Mouse (Mus musculus): Measurements from ENCODE around the gene Slc25a17. TPM values are rescaled to one million over a fixed set of nuclear protein-coding genes. Genes with fewer than 3 reads are reported as not detected.

The Slc25a17 gene
- total RNA-seq, 2 experiments from 2014 or later, result 39.8 to 44.0 TPM

DNA sequence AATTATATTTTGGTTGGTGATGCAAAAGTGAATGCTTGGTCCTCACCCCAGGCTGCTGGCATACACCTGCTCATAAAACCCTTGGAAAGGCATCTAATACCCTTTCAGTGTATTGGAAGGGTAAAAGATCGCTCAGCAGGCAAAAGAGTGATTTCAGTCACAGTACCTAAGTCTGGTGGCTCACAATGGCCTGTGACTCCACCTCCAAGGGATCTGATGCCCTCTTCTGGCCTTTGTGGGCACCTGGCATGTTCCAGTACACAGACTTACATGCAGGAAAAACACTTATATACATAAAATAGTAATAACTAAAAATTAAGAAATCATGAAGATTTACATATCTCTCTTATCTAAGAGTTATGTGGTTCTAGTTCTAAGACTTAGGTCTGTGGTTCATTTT lies 8.0 kb downstream of the Slc25a17 start:
- DNase-seq, result no peak

DNA sequence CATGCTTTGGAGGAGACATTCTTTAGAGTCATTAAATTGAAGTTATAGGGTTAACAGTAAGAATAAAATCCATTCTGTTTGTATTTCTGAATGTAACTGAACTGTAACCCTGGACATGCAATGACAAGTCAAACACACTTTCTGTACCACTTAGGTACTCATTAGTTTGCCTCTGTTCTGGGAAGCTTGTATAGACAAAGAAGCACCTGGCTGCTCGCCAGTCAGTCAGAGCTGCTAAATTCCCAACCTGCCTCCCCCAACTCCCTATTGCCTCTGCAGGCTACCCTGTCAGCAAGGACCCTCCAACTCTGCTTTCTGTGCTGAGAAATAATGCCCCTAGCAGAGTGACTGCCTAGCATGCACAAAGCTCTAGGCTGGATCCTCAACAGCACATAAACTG lies 10.2 kb downstream of the Slc25a17 start:
- DNase-seq, result no peak

DNA sequence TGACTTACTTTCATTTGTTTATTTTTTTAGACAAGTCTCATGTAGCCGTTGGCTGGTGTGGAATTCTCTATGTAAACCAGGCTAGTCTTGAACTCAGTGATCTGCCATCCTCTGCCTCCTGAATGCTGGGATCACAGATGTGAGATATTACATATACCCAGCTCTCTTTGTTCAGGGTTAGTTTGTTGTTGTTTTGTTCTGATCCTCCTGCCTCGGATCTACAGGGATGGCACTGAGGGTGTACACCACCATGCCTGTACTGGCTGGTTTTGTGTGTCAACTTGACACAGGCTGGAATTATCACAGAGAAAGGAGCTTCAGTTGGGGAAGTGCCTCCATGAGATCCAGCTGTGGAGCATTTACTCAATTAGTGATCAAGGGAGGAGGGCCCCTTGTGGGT lies 12.2 kb downstream of the Slc25a17 start:
- no peak for DNase-seq

DNA sequence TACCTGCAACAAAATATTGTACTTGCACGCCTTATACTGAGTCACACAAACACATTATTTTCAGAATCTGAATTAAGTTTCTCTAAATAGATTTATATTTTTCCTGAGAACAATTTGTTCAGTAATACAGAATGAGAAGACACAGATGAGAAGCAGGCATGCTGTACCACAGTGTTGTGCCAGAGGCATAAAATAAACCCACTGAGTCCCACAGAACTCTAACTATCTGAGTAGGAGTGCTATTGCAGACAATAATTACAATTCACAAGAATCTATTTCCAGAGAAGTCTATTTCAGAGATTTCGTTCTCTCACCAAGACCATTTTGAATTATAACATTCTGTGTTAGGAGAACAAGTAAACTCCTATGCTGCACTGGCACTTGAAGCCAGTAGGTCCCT lies 13.1 kb downstream of the Slc25a17 start:
- no peak for DNase-seq

DNA sequence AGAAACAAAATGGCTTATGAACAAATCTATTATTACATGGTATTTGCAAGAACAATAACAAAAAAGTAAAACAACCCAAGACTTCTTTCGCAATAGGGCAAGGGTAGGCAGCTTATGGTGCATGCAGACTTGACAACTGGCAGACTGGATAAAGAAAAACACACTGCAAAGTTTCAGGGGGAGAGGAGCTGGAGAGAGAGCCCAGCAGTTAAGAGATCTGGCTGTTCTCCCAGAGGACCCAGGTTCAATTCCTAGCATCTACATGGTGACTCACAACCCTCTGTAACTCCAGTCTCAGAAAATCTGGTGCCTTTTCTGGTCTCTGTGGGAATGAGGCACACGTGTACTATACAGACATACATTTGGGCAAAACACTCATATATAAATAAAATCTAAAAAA lies 19.2 kb downstream of the Slc25a17 start:
- DNase-seq, result no peak

DNA sequence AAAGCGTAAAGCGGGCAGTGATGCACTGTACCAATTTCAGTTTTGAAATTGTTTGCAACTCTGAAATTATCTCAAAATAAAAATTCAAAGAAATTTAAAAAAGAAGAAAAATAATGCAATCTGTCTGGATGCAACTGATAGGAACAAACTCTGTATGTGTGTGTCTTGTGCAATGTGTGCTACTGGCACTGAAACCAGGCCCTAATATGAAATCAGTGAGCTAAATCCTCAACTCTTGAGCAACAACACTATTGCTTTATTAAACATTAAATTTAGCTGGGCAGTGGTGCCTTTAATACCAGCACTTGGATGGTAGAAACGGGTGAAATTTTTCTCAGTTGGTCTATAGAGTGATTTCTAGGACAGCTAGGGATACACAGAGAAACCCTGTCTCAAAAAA lies 21.5 kb downstream of the Slc25a17 start:
- no peak for DNase-seq

DNA sequence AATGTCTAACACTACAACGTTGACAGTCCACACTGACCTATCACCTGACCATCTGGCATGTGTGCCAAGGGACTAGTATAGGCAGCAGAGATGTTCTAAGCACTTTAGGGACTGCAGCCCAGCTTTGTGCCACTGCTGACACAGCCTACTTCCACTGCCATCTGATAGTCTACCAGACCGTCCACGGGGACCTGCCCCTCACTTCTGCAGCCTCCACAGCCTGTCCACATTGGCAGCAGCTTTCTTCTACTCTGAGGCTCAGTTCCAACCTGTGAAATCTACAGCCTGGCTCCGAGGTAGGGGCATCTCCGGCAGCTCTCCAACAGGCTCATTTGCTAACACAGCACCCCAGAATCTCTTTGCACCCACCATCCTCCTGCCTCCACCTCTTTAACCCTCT lies 24.1 kb downstream of the Slc25a17 start:
- no peak for DNase-seq

DNA sequence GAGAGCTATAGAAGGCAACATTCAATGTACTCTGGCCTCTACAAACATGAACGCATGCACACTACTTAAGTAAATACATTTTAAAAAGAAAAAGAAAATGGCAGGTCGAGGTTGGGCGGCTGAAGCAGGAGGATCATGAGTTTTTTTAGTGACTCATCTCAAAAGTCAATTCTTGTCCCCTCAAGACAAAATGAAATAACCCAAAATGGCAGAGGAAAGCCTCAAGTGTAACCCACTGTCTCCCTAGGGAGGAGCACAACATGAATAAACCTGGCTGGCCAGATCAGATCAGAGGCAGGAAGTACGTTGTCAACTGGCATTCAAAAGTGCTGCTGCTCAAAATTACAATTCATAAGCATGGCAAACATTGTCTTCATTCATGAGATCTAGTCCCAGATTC lies 28.1 kb downstream of the Slc25a17 start:
- DNase-seq, result no peak

DNA sequence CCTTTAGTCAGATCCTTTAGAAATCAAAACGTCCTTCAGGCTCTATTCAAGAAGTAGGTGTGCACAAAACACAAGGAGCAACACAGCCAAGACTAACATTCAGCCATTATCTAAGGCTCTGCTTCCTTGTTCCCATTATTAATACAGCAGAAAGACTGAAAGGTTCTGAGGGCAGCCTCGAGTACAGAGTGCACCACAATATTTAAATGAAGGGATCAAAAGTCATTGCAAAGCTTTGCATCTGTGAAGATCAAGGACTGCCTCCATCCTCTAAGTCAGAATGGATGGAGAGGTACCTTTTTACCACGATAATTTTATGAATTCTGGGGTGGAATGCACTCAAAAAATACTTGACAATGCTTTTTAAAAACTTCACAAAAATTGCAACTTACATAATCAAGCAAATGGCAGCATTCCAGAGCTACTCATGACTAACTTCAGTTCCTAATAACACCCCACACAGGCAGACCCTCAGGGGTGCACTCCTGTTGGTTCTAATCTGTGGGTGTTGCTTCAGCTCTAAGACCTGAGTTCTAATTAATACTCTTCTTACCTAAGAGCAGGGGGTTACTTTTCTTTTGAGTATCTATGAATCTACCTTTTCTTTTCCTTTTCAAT lies 29.7 kb downstream of the Slc25a17 start:
- DNase-seq, result no peak

DNA sequence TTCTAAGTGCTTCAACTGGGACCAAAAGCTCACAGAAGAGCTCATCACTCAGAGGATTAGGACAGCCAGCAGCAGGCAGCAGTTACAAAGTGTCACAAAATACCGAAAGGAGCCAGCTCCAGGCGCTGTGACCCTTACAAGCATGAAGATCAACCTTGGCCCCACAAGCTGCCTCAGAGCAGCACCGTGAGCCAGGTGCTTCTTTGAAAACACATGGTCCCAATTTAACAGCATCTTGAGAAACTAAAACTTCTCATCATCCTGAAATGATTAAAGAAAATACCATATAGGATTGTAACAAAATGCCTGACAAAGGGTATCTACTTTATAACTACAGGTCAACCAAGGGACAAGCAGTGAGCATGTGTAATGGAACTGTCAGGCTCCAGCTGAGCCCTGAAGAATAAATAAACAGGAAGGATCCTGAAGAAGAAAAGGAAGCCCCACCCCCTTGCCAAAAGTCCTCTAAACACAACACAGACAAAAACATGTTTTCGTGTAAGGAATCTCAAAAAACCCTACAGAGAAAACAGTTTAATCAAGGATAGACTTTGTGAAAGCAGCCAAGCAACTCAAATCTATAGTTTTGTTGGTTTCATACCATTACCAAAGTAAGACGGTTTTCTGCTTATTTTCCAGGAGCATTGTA lies 30.8 kb downstream of the Slc25a17 start:
- no peak for DNase-seq

DNA sequence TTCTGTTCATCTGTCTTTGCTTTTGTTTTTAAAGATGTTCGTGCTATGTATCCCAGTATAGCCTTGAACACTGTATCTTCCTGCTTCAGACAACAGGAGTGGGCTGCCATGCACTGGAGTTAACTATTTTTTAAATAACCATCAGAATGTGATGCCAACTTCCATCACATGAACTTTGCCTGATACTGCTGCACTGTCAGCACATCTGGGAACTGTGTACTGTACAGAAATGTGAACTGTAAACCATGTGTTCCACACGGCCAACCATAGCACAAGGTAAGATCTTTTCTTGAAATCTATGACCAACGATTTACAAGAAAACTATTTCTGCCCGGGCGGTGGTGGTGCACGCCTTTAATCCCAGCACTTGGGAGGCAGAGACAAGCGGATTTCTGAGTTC lies 33.1 kb downstream of the Slc25a17 start:
- no peak for DNase-seq

DNA sequence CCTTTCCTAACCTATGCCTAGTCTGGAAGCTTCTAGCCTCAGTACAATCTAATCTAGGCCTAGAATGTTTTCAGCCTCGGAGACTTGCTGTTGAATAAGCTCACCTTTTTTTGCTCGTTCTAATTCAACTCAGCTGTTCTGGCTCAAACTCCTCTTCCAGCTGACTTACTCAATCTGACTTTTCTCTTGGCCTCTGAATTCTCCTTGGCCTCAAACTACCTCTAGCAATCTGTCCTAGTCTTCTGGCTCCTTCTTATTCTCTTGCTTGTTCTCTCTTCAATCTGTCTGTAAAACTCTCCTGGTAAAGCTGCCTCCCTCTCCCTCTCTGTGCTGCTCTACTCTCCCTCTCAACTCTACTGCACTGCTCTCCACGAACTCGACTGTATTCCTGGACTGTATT lies 35.6 kb downstream of the Slc25a17 start:
- DNase-seq, result no peak

DNA sequence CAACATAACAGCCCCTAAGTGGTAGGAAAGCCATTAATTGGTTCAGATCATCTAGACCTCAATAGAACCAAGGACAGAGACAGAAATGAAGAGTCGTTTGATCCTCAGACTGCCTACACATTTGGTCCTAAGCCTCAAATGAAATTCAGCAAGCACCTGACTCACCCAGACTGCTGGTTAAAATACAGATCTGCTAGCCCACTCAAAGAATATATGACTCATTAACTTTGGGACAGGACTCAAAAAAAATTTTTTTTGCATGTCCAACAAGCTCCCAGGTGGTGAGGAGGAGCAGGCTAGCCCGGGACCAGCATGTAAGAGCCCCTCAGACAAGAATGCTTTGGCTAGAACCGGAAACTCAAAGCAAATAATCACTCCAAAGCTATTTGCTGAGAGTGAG lies 40.5 kb downstream of the Slc25a17 start:
- no peak for DNase-seq

DNA sequence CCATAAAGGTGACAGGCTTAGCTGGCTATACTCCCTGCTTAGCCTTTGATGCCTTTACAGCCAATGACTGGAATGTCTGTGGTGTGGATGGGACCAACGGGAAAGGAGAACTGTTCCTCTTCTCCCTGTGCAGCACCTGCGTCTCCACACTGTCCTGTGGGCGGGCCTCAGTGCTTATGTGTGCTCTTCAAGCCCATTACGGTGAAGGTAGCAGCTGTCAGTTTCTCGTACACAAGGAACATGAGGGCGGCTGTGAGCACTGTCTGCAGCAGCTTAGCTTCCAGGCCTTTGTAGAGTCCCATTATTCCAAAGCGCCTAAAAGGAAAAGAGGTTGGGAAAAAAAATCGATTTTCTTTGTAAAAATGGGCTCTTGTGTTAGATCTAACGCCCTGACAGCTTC lies 41.1 kb downstream of the Slc25a17 start:
- no peak for DNase-seq

DNA sequence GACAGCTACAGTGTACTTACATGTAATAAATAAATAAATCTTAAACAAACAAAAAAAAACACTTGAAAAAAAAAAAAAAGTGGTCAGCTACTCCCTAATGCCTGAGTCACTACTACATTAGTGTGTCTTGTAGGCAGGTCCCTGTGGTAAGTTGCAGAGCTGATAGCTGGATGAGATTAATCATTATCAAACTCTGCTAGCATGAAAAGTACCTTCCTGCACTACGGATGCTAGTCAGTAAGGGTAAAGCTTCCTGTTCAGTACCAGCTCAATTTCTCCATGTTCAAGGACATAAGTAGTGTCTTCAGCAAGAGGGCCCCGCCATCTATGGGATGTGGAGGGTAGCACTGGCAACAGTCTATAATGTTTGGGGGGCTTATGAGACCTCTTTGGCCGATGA lies 46.7 kb downstream of the Slc25a17 start:
- no peak for DNase-seq

DNA sequence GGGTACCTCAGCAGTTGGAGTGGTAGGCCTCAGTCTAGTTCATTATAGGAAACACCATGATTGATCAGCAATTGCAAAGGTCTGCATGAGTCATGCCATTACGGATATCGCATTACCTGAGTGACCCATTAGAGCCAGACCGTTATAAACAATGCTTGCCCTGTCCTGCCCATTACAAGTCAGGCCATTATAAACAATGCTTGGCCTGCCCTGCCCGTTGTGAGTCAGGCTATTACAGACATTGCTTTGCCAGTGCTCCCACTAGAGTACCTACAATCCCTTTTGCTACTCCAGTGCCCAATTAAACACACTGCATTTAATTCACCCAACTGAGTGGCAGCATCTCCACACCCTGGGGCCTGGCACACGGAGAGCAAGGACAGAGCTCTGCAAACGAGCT lies 49.6 kb downstream of the Slc25a17 start:
- no peak for DNase-seq

DNA sequence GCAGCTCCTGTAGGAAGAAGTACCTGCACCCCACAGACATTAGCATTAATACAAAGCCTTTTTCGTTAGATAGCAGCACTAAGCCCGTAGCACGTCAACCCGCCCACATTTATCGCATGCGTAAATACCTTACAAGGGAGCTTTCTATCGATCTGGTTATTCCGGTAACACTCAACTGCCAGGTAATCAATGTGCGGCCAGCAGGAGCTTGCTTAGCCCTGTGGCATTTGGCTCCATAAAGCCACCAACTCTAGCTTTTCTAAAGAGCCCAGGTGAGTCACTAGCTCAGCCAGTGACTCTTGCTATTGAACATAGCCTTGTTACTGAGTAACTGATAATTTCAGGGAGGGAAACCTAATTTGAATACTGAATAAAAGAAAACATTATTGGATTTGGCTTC lies 50.3 kb downstream of the Slc25a17 start:
- DNase-seq, result no peak

DNA sequence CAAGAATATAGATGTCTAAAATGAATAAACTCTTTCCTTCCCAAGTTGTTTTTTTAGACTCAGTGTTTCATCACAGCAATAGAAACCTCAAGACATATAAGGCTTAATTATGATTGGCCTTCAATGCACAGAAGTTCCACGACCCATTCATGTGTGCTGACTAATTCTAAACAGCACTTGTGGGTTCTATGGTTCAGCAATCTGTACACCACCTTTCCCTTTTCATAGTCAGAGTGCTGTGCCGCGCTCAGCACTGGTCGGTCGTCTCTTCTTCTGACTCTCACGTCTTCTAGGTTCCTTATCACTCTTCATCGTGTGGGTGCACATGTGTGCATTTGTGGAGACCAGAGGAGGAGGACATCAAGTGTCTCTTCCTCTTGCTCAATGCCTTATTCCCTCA lies 52.6 kb downstream of the Slc25a17 start:
- no peak for DNase-seq

DNA sequence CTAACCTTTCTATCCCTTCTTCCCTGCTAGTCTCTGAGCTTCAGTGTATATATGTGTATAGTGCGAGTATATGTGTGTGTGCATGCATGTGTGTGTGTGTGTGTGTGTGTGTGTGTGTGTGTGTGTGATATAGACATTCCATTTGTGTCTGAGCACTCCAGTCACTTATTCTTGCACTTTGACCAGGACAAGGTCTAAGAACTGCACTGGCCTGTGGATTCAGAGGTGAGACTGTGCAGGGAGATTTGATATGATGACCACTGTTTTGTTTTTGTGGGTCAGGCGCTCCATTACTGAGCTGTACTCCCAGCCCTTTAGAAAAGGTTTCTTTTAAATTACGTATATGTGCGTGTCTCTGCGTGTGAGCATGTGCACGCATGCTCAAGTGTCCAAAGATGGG lies 54.1 kb downstream of the Slc25a17 start:
- DNase-seq, result no peak

DNA sequence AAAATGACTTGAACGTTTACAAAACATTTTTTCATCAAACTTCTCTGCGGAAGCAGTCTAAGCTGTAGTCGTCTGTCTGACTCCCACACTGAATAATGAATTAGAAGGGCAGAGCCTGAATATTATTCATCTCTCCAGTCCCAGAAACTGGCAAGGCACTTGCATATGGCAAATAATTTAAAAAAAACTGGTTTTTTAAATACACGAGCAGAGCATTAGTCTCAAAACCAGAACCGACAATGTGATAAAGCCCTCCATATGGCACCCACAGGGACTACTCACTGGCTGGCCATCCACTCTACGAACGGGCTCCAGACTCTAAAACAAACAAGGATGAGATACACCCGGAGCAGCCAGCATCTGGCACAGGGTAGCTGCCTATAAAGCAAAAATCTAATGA lies 55.6 kb downstream of the Slc25a17 start:
- DNase-seq, result peak in 1 of 2 experiments; percentile 33

DNA sequence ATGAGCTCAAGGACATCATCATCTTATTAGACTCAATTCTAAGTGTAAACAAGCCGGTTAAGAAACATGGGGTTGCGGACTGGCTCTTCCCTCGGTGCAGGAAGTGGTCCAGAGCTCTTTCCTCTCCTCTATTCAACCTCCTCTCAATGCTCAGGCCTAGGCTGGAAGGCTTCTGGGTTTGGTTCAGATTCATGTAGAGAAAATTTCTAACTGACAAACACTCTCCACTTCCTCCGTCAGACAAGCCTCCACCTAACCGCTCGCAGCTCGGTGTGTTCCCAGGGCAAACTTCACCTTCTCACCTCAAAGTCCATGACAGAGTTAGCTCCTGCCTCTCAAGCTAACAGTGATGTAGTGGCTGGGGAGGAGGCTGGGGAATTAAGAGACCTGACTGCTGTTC lies 56.6 kb downstream of the Slc25a17 start:
- no peak for DNase-seq

DNA sequence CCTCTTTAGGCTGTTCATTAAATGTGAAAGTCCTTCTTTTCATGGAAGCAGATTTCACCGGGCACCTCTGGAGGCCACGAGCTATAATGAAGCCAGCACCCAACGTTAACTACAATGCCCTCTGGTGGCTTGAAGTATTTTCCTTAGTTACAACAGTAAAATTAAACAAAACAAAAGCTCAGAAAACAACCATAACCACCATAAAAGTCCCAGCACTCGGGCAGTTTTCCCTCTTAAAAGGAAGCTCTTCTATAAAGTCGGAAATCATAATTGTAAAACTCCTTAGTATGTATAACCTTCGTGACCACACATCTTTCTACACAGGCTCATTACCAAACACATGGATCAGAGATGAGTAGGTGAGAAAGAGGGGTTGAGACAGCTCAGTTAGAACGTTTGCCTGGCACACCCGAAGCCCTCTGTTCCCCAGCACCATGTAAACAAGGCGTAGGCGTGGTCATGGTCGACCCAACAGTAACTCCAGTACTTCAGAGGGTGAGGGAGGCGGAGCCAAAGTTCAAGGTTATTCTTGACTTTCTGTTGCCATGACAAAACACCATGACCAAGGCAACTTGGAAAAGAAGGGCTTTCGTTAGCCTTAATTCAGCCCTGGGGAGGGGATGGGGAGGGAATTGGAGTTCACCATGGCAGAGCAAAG lies 58.3 kb downstream of the Slc25a17 start:
- DNase-seq, result no peak

DNA sequence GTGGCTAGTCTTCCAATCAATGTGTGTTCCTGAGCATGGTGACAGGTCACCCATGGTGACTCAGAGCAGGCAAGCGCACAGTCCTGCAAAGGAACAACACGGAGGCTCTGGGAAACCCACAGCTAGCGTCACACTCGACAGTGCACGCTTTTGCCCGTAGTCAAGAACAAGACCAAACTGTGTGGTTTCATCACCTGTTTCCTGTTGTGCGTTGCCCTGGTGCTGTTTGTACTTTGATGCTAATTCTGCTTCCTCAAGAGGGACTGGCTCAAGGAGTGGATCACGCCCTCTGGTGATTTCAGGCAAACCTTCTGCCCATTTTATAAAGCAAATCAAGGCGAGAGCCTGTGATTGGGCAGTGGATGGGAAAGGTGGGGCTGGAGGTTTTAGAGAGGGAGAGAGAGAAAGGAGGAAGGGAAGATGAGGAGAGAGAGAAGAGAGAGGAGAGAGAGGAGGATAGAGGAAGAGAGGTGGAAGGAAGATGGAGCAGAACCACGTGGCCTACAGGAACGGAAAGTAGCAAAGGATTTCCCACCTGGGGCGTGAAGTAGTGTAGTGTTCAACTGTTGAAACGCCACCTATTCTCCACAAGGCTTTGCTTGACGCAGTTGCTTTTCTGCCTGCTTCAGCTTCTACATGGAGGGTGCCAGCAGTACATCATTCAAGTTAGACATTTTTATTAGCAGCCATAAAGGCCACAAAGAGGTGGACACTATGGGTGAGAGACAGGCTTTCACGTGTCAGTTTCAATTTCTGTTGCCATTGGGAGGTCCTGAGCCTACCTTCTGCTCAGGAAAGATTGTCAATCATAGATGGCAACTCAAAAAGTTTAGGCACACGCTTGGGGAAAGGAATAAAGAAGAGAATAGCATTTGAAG lies 59.2 kb downstream of the Slc25a17 start:
- DNase-seq, result no peak
